Mouse (Mus musculus) frontal cortex, postnatal 14 days (tissue): ENCODE data around the gene Cyp2j7.
"Not testable (repeated sequence)": the region's sequence is repeated elsewhere in the genome, so short reads cannot be mapped to it uniquely, and the experiment has no call there.

ENCODE experiments used
- DNase-seq, 2 experiments: peaks; one replicate each; pipeline ENCODE4 v3.0.0; 2022; ENCODE audit warnings: low spot score in 2 of 2

Cyp2j7 gene

DNA sequence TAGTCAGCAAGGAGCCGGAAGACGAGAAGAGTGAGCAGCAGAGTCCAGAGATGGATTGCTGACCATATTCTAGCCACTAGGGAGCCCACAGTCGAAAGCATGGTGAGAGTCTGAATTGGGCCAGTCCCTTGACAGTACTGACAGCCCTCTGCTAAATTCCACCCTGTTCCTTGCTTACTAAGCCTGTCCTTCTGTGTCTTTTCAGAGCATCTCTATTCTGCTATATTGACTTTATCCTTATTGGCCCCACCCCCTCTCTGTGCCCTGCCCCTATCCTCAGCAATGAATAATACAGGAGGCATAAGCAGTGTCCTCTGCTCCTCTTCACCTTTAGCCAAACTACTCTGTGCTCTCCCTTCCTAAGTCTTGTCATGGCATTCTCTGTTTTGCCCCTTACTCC lies at the start of gene Cyp2j7:
Gene Cyp2j7, minus strand, starts transcription at position 101 of the 400 bp plus-strand sequence.
- no peak for DNase-seq

DNA sequence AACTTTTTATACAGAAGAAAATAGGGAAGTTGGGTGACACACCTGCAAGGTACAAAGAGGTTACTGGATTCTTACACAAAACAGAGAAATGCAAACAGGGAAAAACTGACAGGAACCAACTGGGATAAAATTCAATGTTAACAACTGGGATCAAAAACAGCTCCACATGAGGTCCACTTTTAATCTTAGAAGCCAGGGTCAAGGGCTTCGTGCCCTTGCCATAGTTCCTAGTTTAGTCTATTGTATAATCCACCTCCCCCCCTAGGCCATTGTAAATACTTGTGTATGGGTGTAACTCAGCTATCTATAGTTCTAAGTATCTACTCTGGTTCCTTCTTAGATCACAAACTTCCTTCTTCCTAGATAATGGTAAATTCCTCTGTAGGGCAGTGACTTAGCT lies 40.4 kb upstream of the Cyp2j7 start:
- DNase-seq = not testable (repeated sequence)

DNA sequence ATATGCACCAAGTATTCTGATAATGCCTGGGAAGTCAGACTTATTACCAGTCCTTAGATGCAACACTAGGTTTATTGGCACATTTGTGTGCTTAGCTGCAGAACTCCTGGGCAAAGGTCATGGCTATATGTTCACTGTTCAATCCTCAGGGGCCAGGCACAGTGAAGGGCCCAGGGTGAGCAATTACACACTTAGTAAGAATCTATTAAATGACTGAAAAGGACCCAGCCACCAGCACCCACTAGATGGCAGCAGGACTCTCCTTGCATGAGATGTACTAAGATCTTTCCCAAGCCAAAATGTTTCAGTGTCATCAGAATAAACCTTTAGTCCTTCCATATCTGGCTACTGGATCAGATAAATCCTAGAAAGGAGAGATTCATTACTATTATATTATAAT lies 37.4 kb upstream of the Cyp2j7 start:
- peak; percentile 18 to 63 for DNase-seq

DNA sequence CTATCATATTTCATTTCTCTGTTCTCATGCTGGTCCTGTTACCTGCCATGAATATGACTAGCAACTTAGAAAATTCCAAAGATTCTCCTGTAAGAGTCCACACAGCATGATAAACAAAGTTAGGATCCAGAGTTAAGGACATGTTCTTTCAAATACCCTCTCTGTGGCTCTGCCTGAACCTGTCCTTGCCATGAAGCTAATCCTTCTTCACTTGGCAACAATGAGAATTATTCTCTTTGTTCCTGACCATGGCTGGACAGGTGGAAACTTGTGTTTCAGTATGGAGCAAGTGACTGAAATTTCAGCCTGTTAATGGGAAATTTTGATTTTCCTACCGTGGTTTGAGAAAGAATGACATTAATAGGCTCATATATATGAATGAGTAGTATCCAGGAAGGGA lies 39.8 kb downstream of the Cyp2j7 start:
- no peak for DNase-seq

DNA sequence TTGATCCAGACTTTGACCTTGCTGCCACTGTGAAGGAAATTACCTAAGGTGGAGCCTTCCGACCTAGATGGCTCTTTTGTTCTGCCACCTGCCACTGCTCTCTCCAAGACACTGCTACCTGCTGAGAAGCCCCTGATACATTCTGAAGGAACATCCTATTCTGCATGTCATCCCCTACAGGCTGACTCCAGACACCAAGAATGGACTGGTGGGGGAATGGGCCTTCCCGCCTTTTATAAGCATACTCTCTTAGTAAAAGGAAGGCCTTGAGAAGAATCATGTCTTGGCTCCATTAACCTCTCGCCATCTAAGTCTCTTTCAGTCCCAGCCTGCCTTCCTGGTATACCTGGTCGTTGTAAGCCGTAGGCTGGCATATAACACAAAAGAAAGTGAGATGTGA lies 47.1 kb downstream of the Cyp2j7 start:
- not testable (repeated sequence) for DNase-seq

DNA sequence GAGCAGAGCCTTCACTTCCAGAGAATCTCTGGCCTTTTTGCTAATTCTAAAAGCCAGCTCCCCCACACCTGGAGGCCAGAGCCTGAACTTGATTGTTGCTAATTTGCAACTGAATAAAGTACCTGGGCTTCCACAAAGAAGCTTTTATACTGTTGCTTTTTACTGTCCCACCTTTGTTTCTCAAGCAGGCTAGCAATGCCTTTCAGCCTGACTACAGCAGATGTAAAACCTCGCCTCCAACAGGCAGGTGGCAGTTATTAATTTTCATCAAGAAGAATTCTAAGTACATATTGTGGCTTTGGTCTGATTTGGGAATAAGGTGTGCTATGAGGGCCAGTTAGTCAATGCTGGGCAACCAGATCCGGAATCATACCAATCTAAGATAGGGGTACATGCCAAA lies 47.8 kb downstream of the Cyp2j7 start:
- not testable (repeated sequence) for DNase-seq

DNA sequence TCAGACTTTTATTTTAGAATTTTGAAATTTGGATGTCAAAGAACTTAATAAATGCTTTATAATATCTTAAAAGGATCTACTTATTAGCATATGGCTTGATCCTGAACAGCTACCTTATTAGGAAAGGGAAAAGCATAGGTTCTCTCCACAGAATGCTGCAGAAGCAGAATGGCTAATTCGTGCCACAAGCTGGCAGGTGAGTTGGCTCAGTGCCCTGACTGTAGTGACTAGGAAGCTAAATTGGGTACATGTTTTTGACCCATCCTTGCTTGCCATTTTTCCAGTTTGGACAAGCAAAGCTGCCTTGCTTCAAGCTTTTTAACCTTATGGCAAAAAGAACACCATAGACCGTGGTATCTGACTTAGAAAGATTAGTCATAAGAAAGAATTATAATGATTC lies 48.3 kb downstream of the Cyp2j7 start:
- not testable (repeated sequence) for DNase-seq

DNA sequence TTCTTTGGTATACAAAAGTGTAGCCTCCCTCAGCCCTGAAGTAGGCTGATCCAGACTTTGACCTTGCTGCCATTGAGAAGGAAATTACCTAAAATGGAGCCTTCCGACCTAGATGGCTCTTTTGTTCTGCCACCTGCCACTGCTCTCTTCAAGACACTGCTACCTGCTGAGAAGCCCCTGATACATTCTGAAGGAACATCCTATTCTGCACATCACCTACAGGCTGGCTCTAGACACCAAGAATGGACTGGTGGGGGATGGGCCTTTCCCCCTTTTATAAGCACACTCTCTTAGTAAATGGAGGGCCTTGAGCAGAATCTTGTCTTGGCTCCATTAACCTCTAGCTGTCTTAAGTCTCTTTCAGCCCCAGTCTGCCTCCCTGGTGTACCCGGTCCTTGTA lies 51.7 kb downstream of the Cyp2j7 start:
- not testable (repeated sequence) for DNase-seq

DNA sequence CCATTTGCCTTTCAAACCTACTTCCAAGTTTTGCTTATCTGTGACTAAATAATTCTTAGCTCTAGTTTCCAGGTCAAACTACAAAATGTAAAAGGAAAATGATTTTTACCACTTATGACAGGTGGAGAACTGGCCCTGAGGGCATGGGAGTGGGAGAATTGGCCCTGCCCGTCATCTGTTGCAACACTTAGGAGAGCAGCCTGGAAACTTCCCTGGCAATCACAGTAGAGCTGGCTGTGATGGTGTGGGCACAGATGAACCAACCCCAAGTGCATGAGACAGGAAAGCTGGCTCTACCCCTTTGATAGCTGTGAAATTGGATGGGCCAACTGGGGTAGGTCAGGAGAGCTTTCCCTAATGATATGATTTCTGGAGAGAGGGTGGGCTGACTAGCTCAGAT lies 73.6 kb downstream of the Cyp2j7 start:
- DNase-seq = no peak

DNA sequence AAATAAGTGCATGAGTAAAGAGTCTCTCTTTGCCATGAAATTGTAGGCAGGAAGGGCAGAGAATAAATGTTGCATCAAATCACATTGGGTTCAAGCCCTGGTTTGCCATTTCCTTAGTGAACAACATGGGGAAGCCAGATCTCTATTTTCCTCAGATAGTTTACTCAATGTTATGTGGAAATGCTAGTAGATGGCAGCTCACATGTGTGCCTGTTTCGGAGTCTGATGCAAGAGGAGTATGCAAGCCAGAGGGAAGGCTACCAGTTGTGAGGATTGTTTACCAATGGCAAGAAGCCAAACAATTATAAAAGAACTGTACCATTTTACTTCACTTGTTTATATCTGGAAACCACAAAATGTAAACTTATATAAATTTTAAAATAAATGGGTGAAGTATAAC lies 74.9 kb downstream of the Cyp2j7 start:
- no peak for DNase-seq
